Mouse (Mus musculus): ENCODE measurements around the gene Dynlt3.
"Not testable (repeated sequence)": the region's sequence is repeated elsewhere in the genome, so short reads cannot be mapped to it uniquely, and the experiment has no call there.

Gene Dynlt3

DNA sequence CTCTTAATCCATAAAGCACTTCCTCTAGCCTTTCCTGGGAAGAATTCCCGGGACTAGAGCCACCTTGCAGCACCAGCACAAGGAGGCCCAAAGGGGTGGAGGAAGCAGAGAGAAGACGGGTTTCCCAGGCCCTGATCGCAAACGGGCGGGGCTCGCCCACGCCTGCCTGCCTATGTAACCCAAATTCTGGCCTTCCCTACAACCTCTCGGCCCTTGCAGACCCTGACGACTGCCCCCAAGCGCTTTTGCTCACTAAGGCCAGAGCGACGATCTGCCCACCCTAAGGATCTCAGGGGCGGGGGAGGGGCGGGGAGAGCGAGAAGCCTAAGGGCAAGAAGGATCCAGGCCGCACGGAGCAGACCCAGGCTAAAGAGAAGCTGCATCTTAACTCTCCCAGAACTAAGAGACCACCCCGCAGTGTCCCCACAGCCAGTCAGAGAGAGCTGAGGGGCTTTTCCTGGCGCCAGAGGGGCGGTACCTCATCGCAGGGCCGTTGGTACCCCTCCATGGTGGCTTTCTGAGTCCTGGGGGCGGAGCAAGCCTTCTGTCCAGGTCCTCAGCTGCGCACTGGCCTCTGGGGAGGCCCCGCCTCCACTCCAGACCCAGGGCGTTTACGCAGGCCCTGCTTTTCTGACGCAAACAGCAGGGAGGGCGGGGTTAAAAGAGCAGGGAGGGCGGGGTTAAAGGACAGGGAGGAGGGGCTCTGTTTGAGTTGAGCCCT lies at the start of gene Dynlt3:
Dynlt3 (minus strand) TSS at position 613 of the 721 bp plus-strand sequence.
- DNase-seq (ENCODE audit: low spot score): peak; percentile 35

DNA sequence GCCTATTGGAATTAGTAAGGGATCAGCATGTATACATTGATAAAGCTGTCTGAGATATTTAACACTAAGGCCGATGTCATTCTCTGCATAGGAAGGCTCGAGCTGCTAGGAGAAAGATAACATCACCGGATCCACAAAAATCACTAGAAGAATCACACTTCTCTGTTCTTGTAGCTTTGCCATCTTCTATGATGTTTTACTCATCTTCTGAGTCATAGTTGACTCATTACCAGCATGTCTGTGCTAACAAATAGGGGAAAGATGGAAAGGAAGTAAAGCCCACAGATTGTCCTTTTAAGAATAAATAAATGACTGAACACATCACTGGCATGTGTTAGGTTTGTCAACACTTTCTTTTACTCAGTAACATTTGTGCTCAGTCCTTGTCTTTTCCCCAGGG lies 37.0 kb upstream of the Dynlt3 start:
- no peak for DNase-seq (ENCODE audit: low spot score)

DNA sequence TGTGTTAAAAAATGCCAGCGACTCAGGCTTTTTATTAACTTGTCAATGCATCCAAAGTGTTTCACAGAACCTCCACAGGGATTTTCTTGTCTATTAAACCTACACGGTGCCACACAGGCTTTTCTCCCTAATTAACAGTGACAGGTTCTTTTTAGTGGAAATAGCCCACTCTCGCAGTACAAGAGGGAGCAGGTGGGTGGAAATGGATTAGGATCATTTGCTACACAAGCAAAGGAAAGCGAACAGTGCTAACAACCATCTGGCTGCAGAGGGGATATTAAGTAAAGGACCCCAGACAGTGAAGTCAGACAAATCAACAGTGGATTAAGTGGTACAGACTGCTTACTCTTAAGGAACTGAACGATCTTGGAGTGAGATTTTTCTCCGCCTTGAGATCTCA lies 33.2 kb upstream of the Dynlt3 start:
- no peak for DNase-seq (ENCODE audit: low spot score)

- no peak for DNase-seq (ENCODE audit: low spot score)
These were observed 9.2 kb upstream of the Dynlt3 start for GRCm38 (mm10) chrX:9672040-9672439.

- DNase-seq (ENCODE audit: low spot score): no peak
These were observed 8.6 kb upstream of the Dynlt3 start for GRCm38 (mm10) chrX:9671418-9671817.

DNA sequence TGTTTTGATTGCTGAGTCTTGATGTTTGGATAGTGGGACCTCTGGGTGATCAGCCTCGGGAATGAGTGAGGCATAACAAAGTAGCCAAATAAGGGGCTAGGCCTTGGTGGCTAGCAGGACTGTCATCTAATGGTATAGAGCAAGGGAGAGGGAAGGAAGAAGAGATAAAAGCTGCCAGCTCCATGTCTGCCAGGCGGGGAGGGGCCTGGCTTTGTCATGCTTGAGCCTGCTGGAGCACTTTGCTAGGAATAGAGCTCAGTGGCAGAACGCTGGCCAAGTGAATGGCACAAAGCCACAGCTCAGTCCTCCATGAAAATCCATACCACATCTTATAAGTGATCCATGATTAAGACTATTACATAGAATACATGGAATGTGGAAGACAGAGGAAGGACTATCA lies 10.0 kb downstream of the Dynlt3 start:
- no peak for DNase-seq (ENCODE audit: low spot score)

DNA sequence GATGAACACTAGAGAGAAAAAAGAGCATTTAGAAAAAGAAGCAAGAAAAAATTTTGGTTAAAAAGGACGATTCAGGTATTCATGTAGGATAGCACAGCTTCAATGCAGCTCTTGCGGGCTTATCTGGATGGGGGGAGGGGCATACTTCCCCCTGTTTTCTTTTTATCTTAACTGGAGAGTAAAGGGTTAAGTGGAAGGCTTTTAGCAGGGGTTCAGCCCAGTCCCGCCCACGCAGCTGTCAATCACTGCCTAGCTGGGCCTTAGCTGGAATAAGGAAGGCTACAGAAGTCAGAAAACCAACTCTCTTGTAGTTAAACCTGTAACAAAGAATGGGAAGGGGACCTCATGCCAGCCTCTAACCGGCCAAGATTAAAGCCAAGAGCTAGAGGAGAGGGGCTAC lies 22.2 kb downstream of the Dynlt3 start:
- DNase-seq (ENCODE audit: low spot score): not testable (repeated sequence)

GRCm38 (mm10) chrX:9640126-9640525 lies 22.7 kb downstream of the Dynlt3 start:
- DNase-seq (ENCODE audit: low spot score): not testable (repeated sequence)

All from urinary bladder, postnatal 10 days (tissue).